Mouse (Mus musculus): ENCODE results near the gene Cd47. TPM values are rescaled to one million over a fixed set of nuclear protein-coding genes. Genes with fewer than 3 reads are reported as not detected.

Gene Cd47
- total and polyA plus RNA-seq, 2 experiments from 2014 or later, result 38.9 to 235 TPM

GRCm38 (mm10) chr16:49886403-49887066, 86.2 kb downstream of the Cd47 start:
- Histone ChIP-seq H3K4me1 (ENCODE audit: insufficient read depth, low read length) (no peaks in the 10 kb centered on the region), H3K36me3 (ENCODE audit: insufficient read depth, low read length) (no peaks in the 10 kb centered on the region), H3K4me3 (ENCODE audit: low read length) (no peak overlapping the region), H3K9me3 (ENCODE audit: low read length) (no peaks in the 10 kb centered on the region), H3K27me3 (ENCODE audit: insufficient read depth, low read length) (no peaks in the 10 kb centered on the region), H3K27ac (no peak overlapping the region), H3K9ac (replicated peaks; ENCODE audit: low read length) (no peak overlapping the region), H3K4me2 (ENCODE audit: low read depth, low read length) (no peak overlapping the region)
- no peak for TF ChIP-seq CTCF (IDR thresholded peaks at IDR 0.05; ENCODE audit: low read depth)
- DNase-seq (ENCODE audit: low spot score), result no peak
- 84% methylated on average over 9 of the region's 9 CpGs for WGBS
- ATAC-seq, result no peak

GRCm38 (mm10) chr16:49887290-49887689, 87.0 kb downstream of the Cd47 start:
- Histone ChIP-seq H3K4me1 (ENCODE audit: insufficient read depth, low read length) (no peaks in the 10 kb centered on the region), H3K9ac (replicated peaks; ENCODE audit: low read length) (no peak overlapping the region), H3K9me3 (ENCODE audit: low read length) (no peaks in the 10 kb centered on the region), H3K36me3 (ENCODE audit: insufficient read depth, low read length) (no peaks in the 10 kb centered on the region), H3K4me3 (ENCODE audit: low read length) (no peak overlapping the region), H3K27me3 (ENCODE audit: insufficient read depth, low read length) (no peaks in the 10 kb centered on the region), H3K4me2 (ENCODE audit: low read depth, low read length) (no peak overlapping the region), H3K27ac (no peak overlapping the region)
- ATAC-seq (no peak), DNase-seq (ENCODE audit: low spot score) (no peak)
- WGBS, result 75% methylated on average over 3 of the region's 3 CpGs
- no peak for TF ChIP-seq CTCF (IDR thresholded peaks at IDR 0.05; ENCODE audit: low read depth)

GRCm38 (mm10) chr16:49887811-49888564, 87.7 kb downstream of the Cd47 start:
- Histone ChIP-seq H3K36me3 (ENCODE audit: insufficient read depth, low read length) (no peaks in the 10 kb centered on the region), H3K4me1 (ENCODE audit: insufficient read depth, low read length) (no peaks in the 10 kb centered on the region), H3K9ac (replicated peaks; ENCODE audit: low read length) (no peak overlapping the region), H3K27ac (no peak overlapping the region), H3K9me3 (ENCODE audit: low read length) (no peaks in the 10 kb centered on the region), H3K27me3 (ENCODE audit: insufficient read depth, low read length) (no peaks in the 10 kb centered on the region), H3K4me2 (ENCODE audit: low read depth, low read length) (no peak overlapping the region), H3K4me3 (ENCODE audit: low read length) (no peak overlapping the region)
- ATAC-seq (no peak), DNase-seq (ENCODE audit: low spot score) (no peak)
- TF ChIP-seq CTCF (IDR thresholded peaks at IDR 0.05; ENCODE audit: low read depth), result no peak
- WGBS, result 58% methylated on average over 9 of the region's 9 CpGs

GRCm38 (mm10) chr16:49889031-49889655, 88.8 kb downstream of the Cd47 start:
- Histone ChIP-seq H3K9ac (replicated peaks; ENCODE audit: low read length) (no peak overlapping the region), H3K4me3 (ENCODE audit: low read length) (no peak overlapping the region), H3K36me3 (ENCODE audit: insufficient read depth, low read length) (no peaks in the 10 kb centered on the region), H3K4me1 (ENCODE audit: insufficient read depth, low read length) (no peaks in the 10 kb centered on the region), H3K27ac (no peak overlapping the region), H3K9me3 (ENCODE audit: low read length) (no peaks in the 10 kb centered on the region), H3K27me3 (ENCODE audit: insufficient read depth, low read length) (no peaks in the 10 kb centered on the region), H3K4me2 (ENCODE audit: low read depth, low read length) (no peak overlapping the region)
- 58% methylated on average over 2 of the region's 2 CpGs for WGBS
- DNase-seq (ENCODE audit: low spot score) (no peak), ATAC-seq (no peak)
- no peak for TF ChIP-seq CTCF (IDR thresholded peaks at IDR 0.05; ENCODE audit: low read depth)

GRCm38 (mm10) chr16:49892252-49892651, 91.9 kb downstream of the Cd47 start:
- Histone ChIP-seq H3K4me1 (ENCODE audit: insufficient read depth, low read length) (no peaks in the 10 kb centered on the region), H3K27me3 (ENCODE audit: insufficient read depth, low read length) (no peaks in the 10 kb centered on the region), H3K36me3 (ENCODE audit: insufficient read depth, low read length) (0 out of 2 replicates have a peak, but pooled peaks cover 3% of the 10 kb centered on the region), H3K9ac (replicated peaks; ENCODE audit: low read length) (no peak overlapping the region), H3K9me3 (ENCODE audit: low read length) (no peaks in the 10 kb centered on the region), H3K4me2 (ENCODE audit: low read depth, low read length) (no peak overlapping the region), H3K4me3 (ENCODE audit: low read length) (no peak overlapping the region), H3K27ac (no peak overlapping the region)
- ATAC-seq (no peak), DNase-seq (ENCODE audit: low spot score) (no peak)
- TF ChIP-seq CTCF (IDR thresholded peaks at IDR 0.05; ENCODE audit: low read depth), result no peak
- WGBS, result 92% methylated on average over 3 of the region's 3 CpGs

- 0 out of 2 replicates have a peak, but pooled peaks cover 3% of the 10 kb centered on the region for H3K36me3 ChIP-seq (ENCODE audit: insufficient read depth, low read length)
Measured at GRCm38 (mm10) chr16:49892945-49893344, 92.6 kb downstream of the Cd47 start.

More at GRCm38 (mm10) chr16:49892945-49893344, 92.6 kb downstream of the Cd47 start:
- H3K9me3 ChIP-seq (ENCODE audit: low read length), result no peaks in the 10 kb centered on the region
- DNase-seq (ENCODE audit: low spot score) (no peak), ATAC-seq (no peak)
- no peaks in the 10 kb centered on the region for H3K27me3 ChIP-seq (ENCODE audit: insufficient read depth, low read length)
- no peak overlapping the region for H3K4me2 ChIP-seq (ENCODE audit: low read depth, low read length)
- no peaks in the 10 kb centered on the region for H3K4me1 ChIP-seq (ENCODE audit: insufficient read depth, low read length)
- TF ChIP-seq CTCF (IDR thresholded peaks at IDR 0.05; ENCODE audit: low read depth), result peak; percentile 51
- H3K27ac ChIP-seq, result no peak overlapping the region
- H3K9ac ChIP-seq (replicated peaks; ENCODE audit: low read length), result no peak overlapping the region
- H3K4me3 ChIP-seq (ENCODE audit: low read length), result no peak overlapping the region
- 72% methylated on average over 2 of the region's 2 CpGs for WGBS

Data from hindbrain, postnatal 0 days (tissue).